In genomic region chr11:75552906-75553482, GRCm38 (mm10) we compare ENCODE assay signal across 14 mouse cellular contexts. TPM values are rescaled to one million over a fixed set of nuclear protein-coding genes. Genes with fewer than 3 reads are reported as not detected.
DNase-seq lines count a peak whose midpoint lies in the region; ATAC-seq and TF ChIP-seq lines count a peak whose summit lies in the region.
"Had no signal": no experiment of that assay in that cellular context is flagged by ENCODE, and none has a peak within 500 bp of the region (broad histone marks: within the 10 kb centered on the region; RNA-seq: fewer than 3 reads in every experiment).

No protein-coding gene starts in this region.

- H3K4me1 ChIP-seq in heart, embryonic 15.5 days (replicated peaks) = peaks cover 35% of the 10 kb centered on the region
- H3K4me1 ChIP-seq in lung, embryonic 14.5 days (ENCODE audit: insufficient read depth) = peaks cover 21% of the 10 kb centered on the region; the same call in 1 of the 2 replicates
- H3K4me1 ChIP-seq in embryonic facial prominence, embryonic 11.5 days (ENCODE audit: control insufficient read depth, insufficient read depth, low read length) = peaks cover 10% of the 10 kb centered on the region; the same call in 1 of the 2 replicates
- H3K4me1 ChIP-seq in neural tube, embryonic 13.5 days (replicated peaks) = peaks cover 45% of the 10 kb centered on the region
- H3K4me1 ChIP-seq in liver, embryonic 12.5 days = peaks cover 20% of the 10 kb centered on the region

- 39% methylated on average over 7 of the region's 7 CpGs for WGBS in heart, embryonic 15.5 days
- WGBS in lung, embryonic 14.5 days = 50% methylated on average over 7 of the region's 7 CpGs
- 17% methylated on average over 7 of the region's 7 CpGs for WGBS in embryonic facial prominence, embryonic 11.5 days
- WGBS in neural tube, embryonic 13.5 days = 66% methylated on average over 7 of the region's 7 CpGs
- 77% methylated on average over 7 of the region's 7 CpGs for WGBS in liver, embryonic 12.5 days (ENCODE audit: insufficient replicate concordance)

- no peaks in the 10 kb centered on the region for H3K27me3 ChIP-seq in heart, embryonic 15.5 days
- no peaks in the 10 kb centered on the region for H3K27me3 ChIP-seq in lung, embryonic 14.5 days (ENCODE audit: insufficient read depth, low read length)
- no peaks in the 10 kb centered on the region for H3K27me3 ChIP-seq in embryonic facial prominence, embryonic 11.5 days (ENCODE audit: control insufficient read depth, insufficient read depth, low read length)
- no peaks in the 10 kb centered on the region for H3K27me3 ChIP-seq in neural tube, embryonic 13.5 days
- H3K27me3 ChIP-seq in liver, embryonic 12.5 days (replicated peaks) = no peaks in the 10 kb centered on the region

- no peak for ATAC-seq in heart, embryonic 15.5 days (replicated peaks; ENCODE audit: insufficient number of reproducible peaks, insufficient read depth, low FRiP score, low read depth)
- ATAC-seq in lung, embryonic 14.5 days (ENCODE audit: insufficient read depth) = no peak
- ATAC-seq in embryonic facial prominence, embryonic 11.5 days (replicated peaks; ENCODE audit: insufficient number of reproducible peaks, low FRiP score, low TSS enrichment, low read depth) = no peak
- ATAC-seq in neural tube, embryonic 13.5 days (ENCODE audit: low read depth) = no peak
- ATAC-seq in liver, embryonic 12.5 days = no peak
- no peak for ATAC-seq in megakaryocyte progenitor cell, adult 5-6 weeks (replicated peaks; ENCODE audit: poor library complexity)
- ATAC-seq: forebrain, embryonic 16.5 days had no signal

- DNase-seq in heart, postnatal 25 days (ENCODE audit: low spot score) = no peak
- no peak for DNase-seq in lung, embryonic 14.5 days
- no peak for DNase-seq in lung, postnatal 25 days (ENCODE audit: low spot score)
- peak; percentile 70 for DNase-seq in embryonic facial prominence, embryonic 11.5 days (ENCODE audit: low spot score)
- DNase-seq: adrenal gland, postnatal 36 days; cerebellum, adult 11-12 months; layer of hippocampus, adult 9-11 months; left cerebral cortex, postnatal 4 days; thymus, adult 2 months had no signal

- H3K4me3 ChIP-seq in heart, embryonic 15.5 days = no peak overlapping the region
- H3K4me3 ChIP-seq in lung, embryonic 14.5 days (ENCODE audit: low read depth, low read length) = no peak overlapping the region
- no peak overlapping the region for H3K4me3 ChIP-seq in embryonic facial prominence, embryonic 11.5 days (ENCODE audit: low read depth, low read length)
- H3K4me3 ChIP-seq in neural tube, embryonic 13.5 days = no peak overlapping the region
- no peak overlapping the region for H3K4me3 ChIP-seq in liver, embryonic 12.5 days

- TF ChIP-seq CTCF in lung, embryonic 14.5 days (IDR thresholded peaks at IDR 0.05; ENCODE audit: low read depth) = no peak

- intact Hi-C loops in heart, postnatal 25 days (cut with DNase I) = no loop called here

- no peaks in the 10 kb centered on the region for H3K9me3 ChIP-seq in heart, embryonic 15.5 days (replicated peaks)
- H3K9me3 ChIP-seq in lung, embryonic 14.5 days (ENCODE audit: low read depth, low read length) = no peaks in the 10 kb centered on the region
- H3K9me3 ChIP-seq in embryonic facial prominence, embryonic 11.5 days (replicated peaks; ENCODE audit: control insufficient read depth, low read length) = no peaks in the 10 kb centered on the region
- no peaks in the 10 kb centered on the region for H3K9me3 ChIP-seq in neural tube, embryonic 13.5 days
- peaks cover 1% of the 10 kb centered on the region; the same call in 1 of the 2 replicates for H3K9me3 ChIP-seq in liver, embryonic 12.5 days (replicated peaks)

- no peaks in the 10 kb centered on the region for H3K36me3 ChIP-seq in heart, embryonic 15.5 days
- H3K36me3 ChIP-seq in lung, embryonic 14.5 days (ENCODE audit: insufficient read depth) = no peaks in the 10 kb centered on the region
- no peaks in the 10 kb centered on the region for H3K36me3 ChIP-seq in embryonic facial prominence, embryonic 11.5 days (replicated peaks; ENCODE audit: control insufficient read depth, insufficient read depth, low read depth, low read length)
- peaks cover 29% of the 10 kb centered on the region for H3K36me3 ChIP-seq in neural tube, embryonic 13.5 days
- peaks cover 6% of the 10 kb centered on the region; the same call in 1 of the 2 replicates for H3K36me3 ChIP-seq in liver, embryonic 12.5 days

- H3K27ac ChIP-seq in heart, embryonic 15.5 days = peak overlapping the region; percentile 63; the same call in 1 of the 2 replicates
- H3K27ac ChIP-seq in lung, embryonic 14.5 days (ENCODE audit: low read depth) = peak overlapping the region; percentile 71; the same call in 1 of the 2 replicates
- H3K27ac ChIP-seq in embryonic facial prominence, embryonic 11.5 days (replicated peaks; ENCODE audit: low read depth, low read length) = no peak overlapping the region
- 0 out of 2 replicates have a peak overlapping the region, but pooled peaks have one; percentile 42 for H3K27ac ChIP-seq in neural tube, embryonic 13.5 days (replicated peaks)
- no peak overlapping the region for H3K27ac ChIP-seq in liver, embryonic 12.5 days

- no peak overlapping the region for H3K9ac ChIP-seq in heart, embryonic 15.5 days
- H3K9ac ChIP-seq in lung, embryonic 14.5 days = no peak overlapping the region
- H3K9ac ChIP-seq in embryonic facial prominence, embryonic 11.5 days (replicated peaks; ENCODE audit: low read length) = no peak overlapping the region
- H3K9ac ChIP-seq in neural tube, embryonic 13.5 days = 0 out of 2 replicates have a peak overlapping the region, but pooled peaks have one; percentile 52
- H3K9ac ChIP-seq in liver, embryonic 12.5 days = no peak overlapping the region

- H3K4me2 ChIP-seq in heart, embryonic 15.5 days = no peak overlapping the region
- H3K4me2 ChIP-seq in lung, embryonic 14.5 days = no peak overlapping the region
- no peak overlapping the region for H3K4me2 ChIP-seq in embryonic facial prominence, embryonic 11.5 days (ENCODE audit: low read depth, low read length)
- H3K4me2 ChIP-seq in neural tube, embryonic 13.5 days = no peak overlapping the region
- no peak overlapping the region for H3K4me2 ChIP-seq in liver, embryonic 12.5 days

RNA-seq across cellular contexts. Expression of gene Slc43a2, which starts 21.5 kb away (rescaled TPM):
- 2.6 and 5.1 TPM in 2 replicates for polyA plus RNA-seq in heart, embryonic 15.5 days (2015; fragmentation: Nextera tagmentation; extraction: Ambion mirVana)
- total RNA-seq in heart, postnatal 25 days (2021) = 10 to 100 TPM; 14.9 to 18.2 TPM
- 4.0 and 6.4 TPM in 2 replicates for polyA plus RNA-seq in lung, embryonic 14.5 days (2014; fragmentation: Nextera tagmentation; extraction: Ambion mirVana)
- polyA plus RNA-seq in embryonic facial prominence, embryonic 11.5 days (2014; fragmentation: Nextera tagmentation; extraction: Ambion mirVana) = 2.6 and 3.2 TPM in 2 replicates
- 17.5 and 20.4 TPM in 2 replicates for polyA plus RNA-seq in neural tube, embryonic 13.5 days (2015; fragmentation: Nextera tagmentation; extraction: Ambion mirVana)
- polyA plus RNA-seq in liver, embryonic 12.5 days (2016; fragmentation: Nextera tagmentation; extraction: Ambion mirVana) = 5.9 and 6.3 TPM in 2 replicates
- 8.6 and 12.2 TPM in 2 replicates for total RNA-seq in megakaryocyte progenitor cell, adult 5-6 weeks (2015)
- total RNA-seq in megakaryocyte progenitor cell, adult 5-6 weeks (2017) = 8.9 and 9.9 TPM in 2 replicates

RNA-seq across cellular contexts. Expression of gene Pitpna, which starts 34.9 kb away (rescaled TPM):
- polyA plus RNA-seq in heart, embryonic 15.5 days (2015; fragmentation: Nextera tagmentation; extraction: Ambion mirVana) = 63.4 and 75.2 TPM in 2 replicates
- total RNA-seq in heart, postnatal 25 days (2021) = 100 to 1,000 TPM; 108 to 115 TPM
- 84.7 and 89.6 TPM in 2 replicates for polyA plus RNA-seq in lung, embryonic 14.5 days (2014; fragmentation: Nextera tagmentation; extraction: Ambion mirVana)
- 83.0 and 84.2 TPM in 2 replicates for polyA plus RNA-seq in embryonic facial prominence, embryonic 11.5 days (2014; fragmentation: Nextera tagmentation; extraction: Ambion mirVana)
- polyA plus RNA-seq in neural tube, embryonic 13.5 days (2015; fragmentation: Nextera tagmentation; extraction: Ambion mirVana) = 122 and 128 TPM in 2 replicates
- polyA plus RNA-seq in liver, embryonic 12.5 days (2016; fragmentation: Nextera tagmentation; extraction: Ambion mirVana) = 65.7 and 69.3 TPM in 2 replicates
- 166 and 176 TPM in 2 replicates for total RNA-seq in megakaryocyte progenitor cell, adult 5-6 weeks (2015)
- total RNA-seq in megakaryocyte progenitor cell, adult 5-6 weeks (2017) = 70.3 and 82.4 TPM in 2 replicates

RNA-seq across cellular contexts. Expression of gene Scarf1, which starts 39.7 kb away (rescaled TPM):
- polyA plus RNA-seq in heart, embryonic 15.5 days (2015; fragmentation: Nextera tagmentation; extraction: Ambion mirVana) = 10.4 and 13.0 TPM in 2 replicates
- 10 to 100 TPM in 1 of 2 experiments, 1 to 10 TPM in 1; 8.5 to 12.1 TPM for total RNA-seq in heart, postnatal 25 days (2021)
- polyA plus RNA-seq in lung, embryonic 14.5 days (2014; fragmentation: Nextera tagmentation; extraction: Ambion mirVana) = 11.6 and 15.2 TPM in 2 replicates
- 2.7 and 3.3 TPM in 2 replicates for polyA plus RNA-seq in embryonic facial prominence, embryonic 11.5 days (2014; fragmentation: Nextera tagmentation; extraction: Ambion mirVana)
- 4.7 TPM in 2 replicates for polyA plus RNA-seq in neural tube, embryonic 13.5 days (2015; fragmentation: Nextera tagmentation; extraction: Ambion mirVana)
- 5.2 TPM in 2 replicates for polyA plus RNA-seq in liver, embryonic 12.5 days (2016; fragmentation: Nextera tagmentation; extraction: Ambion mirVana)
- 1.7 and 3.0 TPM in 2 replicates for total RNA-seq in megakaryocyte progenitor cell, adult 5-6 weeks (2015)
- total RNA-seq in megakaryocyte progenitor cell, adult 5-6 weeks (2017) = 2.4 and 3.7 TPM in 2 replicates

RNA-seq across cellular contexts. Expression of gene Rilp, which starts 43.1 kb away (rescaled TPM):
- polyA plus RNA-seq in heart, embryonic 15.5 days (2015; fragmentation: Nextera tagmentation; extraction: Ambion mirVana) = 7.7 and 9.2 TPM in 2 replicates
- total RNA-seq in heart, postnatal 25 days (2021) = 10 to 100 TPM; 47.4 to 47.8 TPM
- 0.43 and 0.58 TPM in 2 replicates for polyA plus RNA-seq in lung, embryonic 14.5 days (2014; fragmentation: Nextera tagmentation; extraction: Ambion mirVana)
- 0.18 and 0.27 TPM in 2 replicates for polyA plus RNA-seq in embryonic facial prominence, embryonic 11.5 days (2014; fragmentation: Nextera tagmentation; extraction: Ambion mirVana)
- 0.54 and 1.7 TPM in 2 replicates for polyA plus RNA-seq in neural tube, embryonic 13.5 days (2015; fragmentation: Nextera tagmentation; extraction: Ambion mirVana)
- polyA plus RNA-seq in liver, embryonic 12.5 days (2016; fragmentation: Nextera tagmentation; extraction: Ambion mirVana) = 0.89 and 1.2 TPM in 2 replicates
- total RNA-seq in megakaryocyte progenitor cell, adult 5-6 weeks (2015) = 0.64 TPM in 1 of 2 replicates, not detected in the other
- total RNA-seq in megakaryocyte progenitor cell, adult 5-6 weeks (2017) = 0.24 TPM in 1 of 2 replicates, not detected in the other

Comparison
In these comparisons a context has a peak if more than half of its experiments do, and no peak if none do; other contexts are left out.
1. H3K27ac ChIP-seq: peak in heart, embryonic 15.5 days (single experiment), lung, embryonic 14.5 days (single experiment) and neural tube, embryonic 13.5 days (single experiment); none in embryonic facial prominence, embryonic 11.5 days (single experiment) and liver, embryonic 12.5 days (single experiment).